Mouse (Mus musculus) megakaryocyte, adult 5-6 weeks (primary cell): ENCODE measurements around the gene Tmprss7. TPM values are rescaled to one million over a fixed set of nuclear protein-coding genes. Genes with fewer than 3 reads are reported as not detected.

Experiments used
- ATAC-seq: 2 replicates; pipeline ENCODE4 v1.8.0; 2016; ENCODE audit warnings: mild to moderate bottlenecking, inconsistent platforms; ENCODE audit not compliant: poor library complexity, severe bottlenecking
- total RNA-seq, 2 experiments: library from RNA; stranded (forward) in 1 of 2; stranded (reverse) in 1 of 2; fragments of 153-499, 151-499 nt in 1 of 2; fragments of 221-1000, 200-1000 nt in 1 of 2; gene quantifications; 2 replicates each; pipeline versions ENCODE4 v1.2.3 to v1.2.4; 2015 to 2017

The Tmprss7 gene
- total RNA-seq (2015), result not detected in 2 replicates
- 0.04 and 0.11 TPM in 2 replicates for total RNA-seq (2017)

GRCm38 (mm10) chr16:45693558-45693957, at the start of gene Tmprss7:
Gene Tmprss7 (minus strand): TSS chr16:45693658.
- no peak for ATAC-seq

DNA sequence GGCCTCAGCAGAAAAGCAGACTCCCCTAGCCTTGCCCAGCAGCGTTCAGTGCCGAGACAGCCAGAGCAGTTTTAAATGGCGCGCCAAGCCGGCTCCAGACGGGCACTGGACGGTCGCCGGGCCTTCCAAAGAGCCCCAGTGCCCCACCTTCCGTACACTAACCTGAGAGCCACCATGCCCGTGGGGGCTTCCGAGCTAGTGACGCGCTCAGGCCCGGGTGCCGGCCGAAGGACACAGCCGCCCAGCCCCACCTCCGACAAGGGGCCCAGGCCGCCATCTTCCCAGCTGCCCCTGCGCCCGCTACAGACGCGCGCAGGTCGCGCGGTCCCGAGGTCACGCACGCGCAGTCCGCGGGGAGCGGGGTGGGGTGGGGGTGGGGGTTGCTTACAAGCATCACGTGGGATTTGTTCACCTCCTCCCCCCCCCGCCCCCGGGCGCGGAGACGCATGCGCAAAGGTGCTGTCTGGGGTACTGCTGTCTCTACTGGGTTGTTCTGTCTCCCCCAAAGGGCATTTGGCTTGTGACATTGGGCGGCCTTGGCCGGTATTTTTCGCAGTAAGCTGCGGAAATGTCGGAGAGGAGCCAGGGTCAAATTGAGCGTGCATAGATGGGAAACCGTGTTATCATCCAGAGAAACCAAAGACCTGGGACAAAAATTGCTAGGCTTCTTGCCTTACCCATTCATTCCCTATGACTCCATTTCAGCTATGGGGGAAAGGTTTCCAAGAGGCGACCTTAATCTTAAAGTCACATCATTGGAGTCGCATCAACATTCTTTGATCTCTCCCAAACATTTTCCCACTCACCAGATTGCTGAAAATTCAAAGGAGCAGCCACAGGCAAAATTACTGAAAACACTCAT, 49.4 kb upstream of the Tmprss7 start, which contains the start of gene Abhd10:
TSS of gene Abhd10 (minus strand) at position 341 of the 862 bp plus-strand sequence.
- ATAC-seq, result peak; percentile 92

GRCm38 (mm10) chr16:45737880-45738279, 44.4 kb upstream of the Tmprss7 start:
- ATAC-seq, result peak; percentile 39

GRCm38 (mm10) chr16:45736724-45737123, 43.3 kb upstream of the Tmprss7 start:
- peak; percentile 93 for ATAC-seq

DNA sequence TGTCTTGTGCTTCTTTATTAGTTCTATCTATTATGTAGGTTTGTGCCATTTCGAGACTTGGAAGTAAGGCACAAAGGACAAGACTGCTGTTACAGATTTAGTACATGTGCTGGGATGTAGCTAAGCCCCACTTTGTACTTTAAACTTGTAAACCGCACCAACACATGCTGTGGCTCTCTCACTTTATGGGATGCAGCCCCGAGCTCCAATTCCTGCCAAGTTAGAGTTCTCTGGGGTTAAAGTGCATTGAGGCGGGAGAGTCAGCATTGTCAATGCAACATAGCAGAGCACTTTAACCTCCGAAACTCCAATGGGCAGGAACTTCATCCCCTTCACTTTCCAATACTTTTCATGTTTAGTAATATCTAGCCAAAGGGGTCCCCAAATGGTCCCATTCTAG, 35.7 kb upstream of the Tmprss7 start:
- no peak for ATAC-seq

DNA sequence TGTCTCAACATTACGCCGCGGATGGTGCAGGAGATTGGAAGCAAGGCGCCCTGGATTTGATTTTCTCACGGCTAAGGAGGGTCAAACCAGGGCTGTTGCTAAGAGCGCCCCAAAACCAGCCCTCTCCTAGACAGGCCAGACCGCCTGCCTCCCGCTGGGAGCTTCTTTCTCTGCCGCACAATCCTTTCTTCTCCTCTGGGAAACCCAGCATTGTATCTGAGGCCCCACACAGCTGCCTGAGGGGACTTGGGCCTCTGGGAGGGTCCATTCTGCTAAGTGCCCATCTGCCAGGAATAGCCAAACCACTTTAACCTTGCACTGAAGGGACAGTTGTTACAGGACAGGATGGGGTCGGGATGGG, 31.3 kb upstream of the Tmprss7 start:
- no peak for ATAC-seq

DNA sequence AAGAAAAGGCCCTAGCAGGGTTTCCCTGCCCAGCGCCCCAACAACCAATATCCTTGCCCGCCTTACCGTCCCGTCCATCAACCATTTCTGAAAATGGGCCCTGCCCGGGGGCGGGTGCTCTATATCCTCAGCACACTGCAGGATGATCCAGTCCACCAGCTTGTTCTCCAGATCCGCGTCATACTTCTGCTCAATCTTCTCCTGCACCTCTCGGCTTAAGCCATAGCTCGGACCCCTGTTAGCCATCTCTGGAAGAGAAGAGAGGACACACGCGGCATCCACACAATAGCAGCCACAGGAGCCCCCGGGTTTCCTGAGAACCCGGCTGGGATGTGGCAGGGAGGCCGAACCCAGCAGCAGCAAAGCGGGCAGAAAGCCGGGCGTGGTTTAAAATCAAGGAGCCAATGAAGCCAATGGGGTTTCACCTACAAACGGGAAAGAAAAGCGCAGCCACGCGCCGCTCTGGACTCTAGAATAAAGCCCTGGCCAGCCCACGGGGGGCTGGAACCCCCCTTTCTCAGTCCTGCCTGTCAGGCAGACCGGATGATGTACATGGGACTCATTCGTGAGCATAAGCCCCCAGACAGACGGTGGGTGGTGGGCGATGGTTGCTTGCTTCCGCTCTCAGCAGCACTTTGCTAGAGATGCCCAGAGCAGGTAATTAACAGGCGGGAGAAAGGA, 30.7 kb upstream of the Tmprss7 start, which contains the start of gene Tagln3:
TSS of gene Tagln3 (minus strand) at position 548 of the 681 bp plus-strand sequence.
- no peak for ATAC-seq

GRCm38 (mm10) chr16:45723172-45723901, 29.9 kb upstream of the Tmprss7 start:
- ATAC-seq, result no peak

DNA sequence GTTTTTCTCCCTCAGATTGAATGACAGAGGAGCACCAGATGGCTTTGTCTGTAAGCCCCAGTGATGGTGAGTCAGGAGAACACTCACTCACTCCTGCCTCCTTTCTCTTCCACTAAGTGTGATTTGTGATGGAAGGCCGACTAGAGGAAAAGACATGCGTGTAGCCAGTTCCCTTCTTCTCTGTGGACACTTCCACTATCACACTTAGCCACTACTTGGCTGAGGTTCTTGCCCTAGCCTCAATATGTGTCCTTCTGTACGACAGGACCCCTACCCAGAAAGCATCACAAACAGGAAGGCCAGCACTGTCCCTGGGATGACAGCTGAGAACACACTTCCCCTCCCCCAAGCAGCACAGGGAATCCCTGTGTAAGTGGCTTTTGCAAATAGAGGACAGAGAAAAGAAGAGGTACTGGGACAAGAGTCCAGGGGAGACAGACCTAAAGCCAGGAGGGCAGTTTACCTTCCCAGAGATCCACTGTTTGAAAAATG, 29.0 kb upstream of the Tmprss7 start:
- ATAC-seq, result no peak

- ATAC-seq, result no peak
Measured at GRCm38 (mm10) chr16:45720022-45720630, 26.7 kb upstream of the Tmprss7 start.

DNA sequence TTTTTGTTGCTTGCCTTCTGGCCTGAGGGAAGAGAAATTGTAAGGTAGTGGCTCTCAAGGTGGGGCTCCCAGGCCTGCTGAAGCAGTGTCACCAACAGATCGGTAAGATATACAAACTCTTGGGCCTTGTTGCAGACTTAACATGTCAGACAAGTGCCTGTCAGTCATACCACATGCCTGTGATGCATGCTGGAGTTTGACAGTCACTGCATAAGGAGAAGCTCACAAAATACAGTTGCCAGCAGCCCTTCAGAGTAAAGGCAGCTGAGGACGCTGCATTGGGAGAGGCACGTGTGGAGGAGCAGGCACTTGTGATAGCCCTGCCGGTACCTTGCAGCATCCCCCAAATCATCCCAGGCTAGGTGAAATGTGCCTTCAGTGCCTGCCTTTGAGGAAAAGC, 24.8 kb upstream of the Tmprss7 start:
- no peak for ATAC-seq

DNA sequence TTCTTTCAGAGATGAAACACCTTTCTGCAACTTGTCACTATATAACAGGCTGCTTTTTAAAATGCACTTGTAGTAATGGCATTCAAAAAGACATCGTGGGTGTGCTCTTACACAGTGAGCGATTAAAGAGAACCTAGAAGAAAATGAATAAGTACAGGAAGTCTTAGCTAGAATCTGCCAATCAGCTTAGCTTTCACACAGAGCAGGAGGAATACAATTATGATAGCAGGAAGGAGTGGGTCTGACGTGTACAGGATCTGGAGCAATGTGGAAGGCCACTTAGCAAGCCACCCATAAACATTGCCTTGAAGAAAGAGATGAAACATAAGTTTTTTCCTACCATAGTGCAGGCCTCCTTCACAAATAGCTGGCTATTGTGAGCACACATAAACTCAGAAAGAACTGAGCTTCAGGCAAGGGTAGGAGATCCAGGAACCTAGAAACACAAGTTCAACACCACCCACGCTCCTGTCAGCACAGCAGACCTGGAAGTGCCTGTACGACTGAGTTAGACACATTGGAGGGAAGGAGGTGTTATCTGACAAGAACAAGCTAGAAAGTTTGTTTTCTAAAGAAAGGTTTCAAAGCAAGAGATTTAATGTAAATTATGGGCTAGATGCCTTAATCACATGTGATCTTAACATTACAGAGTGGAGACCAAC, 21.2 kb upstream of the Tmprss7 start:
- ATAC-seq, result no peak

GRCm38 (mm10) chr16:45713878-45714277, 20.4 kb upstream of the Tmprss7 start:
- ATAC-seq, result no peak

DNA sequence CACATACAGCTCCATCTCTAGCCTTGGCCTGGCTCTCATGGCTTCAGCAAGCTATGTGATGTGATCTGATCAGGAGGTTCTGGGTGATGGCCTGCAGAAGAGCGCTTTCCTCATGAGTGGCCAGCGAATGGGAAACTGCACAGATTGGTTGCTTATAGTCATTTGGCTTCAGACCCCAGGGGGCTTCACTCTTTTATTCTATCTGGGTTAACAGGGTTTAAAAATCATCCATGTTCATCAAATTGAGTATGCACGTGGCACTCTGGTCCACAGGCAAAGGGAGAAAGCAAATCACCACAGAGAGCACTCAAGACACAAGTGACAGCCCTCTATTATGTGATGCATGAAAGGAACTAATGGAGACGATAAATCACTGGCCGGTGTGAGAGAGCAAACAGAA, 19.8 kb upstream of the Tmprss7 start:
- no peak for ATAC-seq

DNA sequence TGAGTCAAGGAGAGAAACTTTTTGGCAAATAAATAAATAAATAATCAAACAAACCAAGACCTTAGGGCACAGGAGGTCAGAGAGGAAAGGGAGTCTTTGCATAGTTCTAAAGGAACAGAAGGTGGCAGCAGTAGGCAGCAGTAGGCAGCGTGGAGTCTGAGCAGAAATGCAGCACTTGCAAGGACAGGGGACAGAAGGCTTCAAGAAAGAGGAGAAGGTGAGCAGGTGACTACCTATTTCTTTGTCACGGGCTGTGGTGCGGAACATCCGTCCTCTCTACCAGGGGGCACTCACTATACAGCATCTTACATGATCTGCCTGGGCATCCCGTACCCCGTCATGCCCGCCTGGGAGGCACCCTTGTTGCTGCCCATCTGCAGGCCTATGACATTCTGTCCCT, 17.8 kb upstream of the Tmprss7 start:
- ATAC-seq, result no peak

DNA sequence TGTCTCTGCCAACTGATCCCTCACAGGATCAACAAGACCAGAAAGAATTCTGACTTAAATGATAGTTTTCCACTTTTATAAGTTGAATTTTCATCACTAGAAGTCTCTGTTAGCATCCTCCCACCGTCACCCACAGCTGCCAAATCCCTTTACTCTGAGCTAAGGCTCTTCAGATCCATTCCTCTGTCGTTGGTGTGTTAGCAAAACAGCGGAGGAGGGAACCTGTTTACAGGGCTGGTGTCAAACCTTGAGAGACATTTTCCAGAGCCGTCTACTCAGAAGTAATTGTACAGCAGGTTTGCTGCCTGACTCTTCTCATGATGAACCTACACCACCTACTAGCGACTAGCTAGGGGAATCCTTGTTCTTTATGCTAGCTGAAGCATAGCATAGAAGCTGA, 5.8 kb upstream of the Tmprss7 start:
- no peak for ATAC-seq

DNA sequence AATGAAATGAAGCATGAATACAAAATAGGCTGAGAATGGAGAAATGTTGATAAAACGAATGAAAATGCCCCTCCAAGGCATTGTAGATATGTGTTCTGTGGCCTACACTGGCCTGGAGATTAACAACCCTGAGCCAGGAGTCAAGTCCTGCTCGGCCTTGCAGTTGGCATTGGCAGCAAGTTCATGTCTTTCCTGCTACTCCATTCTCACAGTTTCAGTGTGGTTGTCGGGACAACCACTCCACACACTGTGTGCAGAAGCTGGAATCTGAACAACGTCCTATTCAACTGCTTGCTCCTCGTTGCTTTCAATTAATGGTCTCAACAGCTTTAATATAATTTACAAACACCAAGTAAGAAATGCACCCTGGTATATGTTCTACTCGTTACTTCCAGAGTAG, 4.5 kb upstream of the Tmprss7 start:
- ATAC-seq, result no peak

- ATAC-seq, result no peak
Measured at GRCm38 (mm10) chr16:45695445-45696160, 2.1 kb upstream of the Tmprss7 start.

GRCm38 (mm10) chr16:45692851-45693250, 607 bp downstream of the Tmprss7 start:
- ATAC-seq, result no peak

DNA sequence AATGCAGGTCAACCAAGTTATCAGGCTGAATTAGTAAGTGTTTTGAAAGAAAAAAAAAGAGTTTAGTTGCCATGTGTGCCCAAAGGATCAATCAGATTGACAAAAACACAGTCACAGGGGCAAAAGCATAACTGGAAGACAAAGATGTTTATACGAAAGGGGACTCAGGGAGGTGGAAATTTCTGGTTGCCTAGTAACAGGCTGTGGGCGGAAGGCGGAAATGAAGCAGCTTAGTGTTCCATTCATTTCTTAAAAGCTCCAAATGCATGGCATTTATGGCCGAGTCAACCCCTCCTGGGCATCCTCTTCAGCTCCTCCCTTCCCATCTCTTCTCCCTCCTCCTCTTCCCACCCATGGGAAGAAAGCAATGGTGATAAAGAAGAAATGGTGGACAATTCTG, 3.3 kb downstream of the Tmprss7 start:
- ATAC-seq, result no peak
